Mouse (Mus musculus): ENCODE measurements at regions not wholly inside any gene's neighbourhood (a gene's known extent, or its start where the extent isn't known, plus 50 kb on each side); places are given as distances from the start of the nearest gene placed in this dataset.
"Not testable (repeated sequence)": the region's sequence is repeated elsewhere in the genome, so short reads cannot be mapped to it uniquely, and the experiment has no call there.

- no peak for DNase-seq
These were observed 60.2 kb upstream of the Pim1 start for GRCm38 (mm10) chr17:29430401-29430800.

- no peak for DNase-seq
These were observed 59.7 kb upstream of the Pim1 start for GRCm38 (mm10) chr17:29430806-29431205.

- no peak for DNase-seq
These were observed 58.8 kb upstream of the Pim1 start for GRCm38 (mm10) chr17:29431553-29432297.

GRCm38 (mm10) chr17:29432666-29433065 is 57.9 kb upstream of the Pim1 start:
- no peak for DNase-seq

- no peak for DNase-seq
These were observed 57.2 kb upstream of the Pim1 start for GRCm38 (mm10) chr17:29433370-29433769.

GRCm38 (mm10) chr17:29434074-29434944 is 56.2 kb upstream of the Pim1 start:
- DNase-seq, result no peak

- DNase-seq, result no peak
These were observed 55.1 kb upstream of the Pim1 start for GRCm38 (mm10) chr17:29435345-29436006.

GRCm38 (mm10) chr17:29436484-29436870 is 54.1 kb upstream of the Pim1 start:
- DNase-seq, result not testable (repeated sequence)

GRCm38 (mm10) chr17:29436871-29437534 is 53.5 kb upstream of the Pim1 start:
- DNase-seq, result peak; percentile 61

GRCm38 (mm10) chr17:29437535-29438324 is 52.8 kb upstream of the Pim1 start:
- no peak for DNase-seq

GRCm38 (mm10) chr17:29438347-29439235 is 52.0 kb upstream of the Pim1 start:
- no peak for DNase-seq

GRCm38 (mm10) chr17:29439992-29440391 is 50.6 kb upstream of the Pim1 start:
- no peak for DNase-seq

- no peak for DNase-seq
These were observed 50.1 kb upstream of the Pim1 start for GRCm38 (mm10) chr17:29440490-29440889.

All from cerebellum, adult 8-10 months (tissue).